Mouse (Mus musculus) thymus, postnatal 10 days (tissue): ENCODE results near the gene Rpp21.
A peak's percentile ranks its signal among the peaks of the same experiment; 100 is the strongest.

ENCODE experiments used
- DNase-seq, 2 experiments: peaks; one replicate each; pipeline ENCODE4 v3.0.0; 2021; ENCODE audit warnings: low spot score in 2 of 2

Rpp21 gene

GRCm38 (mm10) chr17:36257969-36258368 lies at the start of gene Rpp21:
Gene Rpp21, minus strand, starts transcription at chr17:36258069.
- DNase-seq = no peak

- DNase-seq = no peak
Measured at GRCm38 (mm10) chr17:36286390-36286789, 28.5 kb upstream of the Rpp21 start, which contains the start of gene H2-M10.2. Gene H2-M10.2, minus strand, starts transcription at chr17:36286490.

- no peak for DNase-seq
Measured at GRCm38 (mm10) chr17:36281521-36282245, 23.8 kb upstream of the Rpp21 start.

GRCm38 (mm10) chr17:36274776-36275175 lies 16.9 kb upstream of the Rpp21 start:
- no peak for DNase-seq

GRCm38 (mm10) chr17:36273796-36274195 lies 15.9 kb upstream of the Rpp21 start:
- peak in 1 of 2 experiments; percentile 38 for DNase-seq

- no peak for DNase-seq
Measured at GRCm38 (mm10) chr17:36272643-36273366, 14.9 kb upstream of the Rpp21 start.

GRCm38 (mm10) chr17:36271586-36272256 lies 13.9 kb upstream of the Rpp21 start, which contains the start of gene Trim39:
Gene Trim39, minus strand, starts transcription at chr17:36272247.
- peak; percentile 69 to 70 for DNase-seq

GRCm38 (mm10) chr17:36270956-36271585 lies 13.2 kb upstream of the Rpp21 start:
- DNase-seq = peak; percentile 87 to 91

- DNase-seq = peak; percentile 56 to 83
Measured at GRCm38 (mm10) chr17:36265834-36266233, 8.0 kb upstream of the Rpp21 start.

GRCm38 (mm10) chr17:36264273-36264925 lies 6.5 kb upstream of the Rpp21 start:
- DNase-seq = no peak

- DNase-seq = no peak
Measured at GRCm38 (mm10) chr17:36261511-36262166, 3.8 kb upstream of the Rpp21 start.

- peak; percentile 76 for DNase-seq
Measured at GRCm38 (mm10) chr17:36257241-36257947, 475 bp downstream of the Rpp21 start.

GRCm38 (mm10) chr17:36253087-36253600 lies 4.7 kb downstream of the Rpp21 start:
- DNase-seq = no peak

- DNase-seq = peak; percentile 35 to 46
Measured at GRCm38 (mm10) chr17:36252250-36252876, 5.5 kb downstream of the Rpp21 start.

- no peak for DNase-seq
Measured at GRCm38 (mm10) chr17:36248886-36249285, 9.0 kb downstream of the Rpp21 start.

- DNase-seq = no peak
Measured at GRCm38 (mm10) chr17:36245741-36246140, 12.1 kb downstream of the Rpp21 start.

- no peak for DNase-seq
Measured at GRCm38 (mm10) chr17:36244031-36244430, 13.8 kb downstream of the Rpp21 start.

- no peak for DNase-seq
Measured at GRCm38 (mm10) chr17:36240637-36241213, 17.1 kb downstream of the Rpp21 start.

GRCm38 (mm10) chr17:36237321-36237921 lies 20.4 kb downstream of the Rpp21 start:
- DNase-seq = no peak
